Mouse (Mus musculus): ENCODE data around the gene Grin3b. TPM values are rescaled to one million over a fixed set of nuclear protein-coding genes. Genes with fewer than 3 reads are reported as not detected.

Grin3b gene
- polyA plus RNA-seq, 1 experiment from 2014 or later = 0.10 TPM

DNA sequence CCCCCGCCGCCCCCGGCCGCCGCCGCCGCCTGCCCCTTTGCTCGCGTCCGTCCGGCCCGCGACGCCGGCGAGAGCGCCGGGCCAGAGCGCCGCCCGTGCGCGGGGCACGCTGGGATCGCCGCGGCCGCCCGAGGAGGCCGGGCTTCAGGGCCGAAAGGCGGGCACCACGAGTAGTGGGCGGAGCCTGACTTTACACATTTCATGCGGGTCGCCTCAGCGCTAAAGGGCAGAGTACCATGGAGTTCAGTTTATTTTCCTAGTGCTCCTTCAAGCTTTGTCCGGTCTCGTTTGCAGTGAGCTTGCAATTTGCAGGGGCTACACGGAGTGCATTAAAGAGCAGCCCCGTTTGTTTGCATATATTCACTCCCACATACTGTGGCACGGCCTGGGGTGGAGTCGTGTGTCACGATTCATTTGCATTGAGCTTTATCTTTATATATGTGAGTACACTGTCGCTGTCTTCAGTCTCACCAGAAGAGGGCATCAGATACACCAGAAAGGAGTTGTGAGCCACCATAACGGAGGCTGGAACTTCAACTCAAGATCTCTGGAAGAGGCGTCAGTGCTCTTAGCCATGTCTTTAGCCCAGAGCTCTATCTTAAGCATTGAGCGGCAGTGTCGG, 13.8 kb downstream of the Grin3b start, which contains the start of gene Tmem259:
TSS of gene Tmem259 (minus strand) at position 136 of the 622 bp plus-strand sequence.
- peak within 1 kb of the TSS; percentile 99 for H3K27ac ChIP-seq
- peak within 1 kb of the TSS; percentile 89 for H3K4me3 ChIP-seq (replicated peaks)
- peak; percentile 70 for ATAC-seq (ENCODE audit: low read depth)
- peak within 1 kb of the TSS; percentile 95 for H3K9ac ChIP-seq
- H3K4me1 ChIP-seq (replicated peaks) = peaks cover 72% of the 10 kb centered on the region
- WGBS (ENCODE audit: insufficient replicate concordance) = under 1% methylated on average over 42 of the region's 49 CpGs
- peaks cover 22% of the 10 kb centered on the region for H3K27me3 ChIP-seq
- H3K36me3 ChIP-seq = peaks cover 20% of the 10 kb centered on the region
- no peaks in the 10 kb centered on the region for H3K9me3 ChIP-seq (replicated peaks)
- H3K4me2 ChIP-seq = peak within 1 kb of the TSS; percentile 94
- DNase-seq = peak; percentile 86

DNA sequence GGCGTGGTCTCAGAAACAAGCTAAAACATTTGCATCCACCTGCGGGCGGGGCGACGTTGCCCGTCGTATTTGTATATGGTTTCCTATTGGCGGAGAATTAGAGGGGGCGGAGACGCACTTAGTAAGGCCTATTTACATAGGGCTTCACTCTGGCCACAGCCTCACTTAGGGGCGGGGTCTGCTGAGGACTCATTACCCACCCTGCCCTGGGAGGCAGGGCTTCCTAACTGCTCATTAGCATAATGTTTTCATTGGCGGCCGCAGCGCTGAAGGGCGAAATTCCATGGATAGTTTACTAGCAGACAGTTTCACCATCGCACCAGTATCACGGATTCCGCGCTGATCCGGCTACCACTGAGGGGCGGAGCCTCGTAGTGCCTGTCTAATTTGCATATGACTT, 14.4 kb downstream of the Grin3b start:
- H3K4me1 ChIP-seq (replicated peaks) = peaks cover 78% of the 10 kb centered on the region
- peak overlapping the region; percentile 99 for H3K27ac ChIP-seq
- peak; percentile 83 for ATAC-seq (ENCODE audit: low read depth)
- H3K27me3 ChIP-seq = peaks cover 27% of the 10 kb centered on the region
- H3K4me2 ChIP-seq = peak overlapping the region; percentile 94
- H3K4me3 ChIP-seq (replicated peaks) = peak overlapping the region; percentile 89
- no peaks in the 10 kb centered on the region for H3K9me3 ChIP-seq (replicated peaks)
- under 1% methylated on average over 22 of the region's 22 CpGs for WGBS (ENCODE audit: insufficient replicate concordance)
- H3K9ac ChIP-seq = peak overlapping the region; percentile 95
- DNase-seq = peak; percentile 97
- peaks cover 14% of the 10 kb centered on the region for H3K36me3 ChIP-seq

DNA sequence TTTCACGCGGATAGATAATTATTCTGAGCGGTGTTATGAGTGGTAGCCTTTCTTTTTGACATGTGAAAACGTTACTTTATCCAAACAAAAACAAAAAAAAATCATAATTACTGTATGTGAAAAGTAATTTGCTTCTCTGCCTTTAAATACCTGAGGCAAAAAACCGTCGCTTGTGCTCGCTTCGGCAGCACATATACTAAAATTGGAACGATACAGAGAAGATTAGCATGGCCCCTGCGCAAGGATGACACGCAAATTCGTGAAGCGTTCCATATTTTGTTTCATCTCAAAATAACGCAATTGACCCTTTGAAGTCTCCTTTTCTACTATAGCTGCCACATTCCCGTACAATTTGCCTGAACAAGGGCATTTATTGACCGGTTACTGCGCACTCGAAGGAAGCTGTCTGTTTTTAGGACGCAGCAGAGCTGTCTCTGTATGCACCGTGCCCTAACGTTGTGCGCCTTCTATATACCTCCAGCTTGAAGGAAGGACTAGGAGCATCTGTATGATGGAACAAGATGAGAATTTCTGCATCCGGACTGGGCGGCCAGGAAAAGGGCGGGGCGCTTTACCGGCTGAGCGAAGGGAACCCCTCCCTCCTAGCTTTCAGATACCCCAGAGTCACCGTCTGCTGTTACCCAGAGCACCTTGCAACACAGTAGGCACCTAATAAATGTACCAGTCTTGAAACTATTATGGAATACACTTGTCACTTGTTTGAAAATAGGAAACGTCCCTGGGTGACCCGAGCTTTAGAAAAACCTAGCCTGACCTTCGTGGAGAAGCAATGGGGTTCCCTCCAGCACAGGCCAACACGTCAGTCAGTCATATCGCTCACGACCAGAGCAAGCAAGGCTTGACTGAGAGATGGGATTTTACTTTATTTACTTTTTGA, 15.1 kb downstream of the Grin3b start:
- WGBS (ENCODE audit: insufficient replicate concordance) = 2% methylated on average over 35 of the region's 35 CpGs
- peak; percentile 59 for ATAC-seq (ENCODE audit: low read depth)
- Histone ChIP-seq H3K4me2 (peak overlapping the region; percentile 94), H3K9me3 (replicated peaks) (no peaks in the 10 kb centered on the region), H3K27me3 (peaks cover 31% of the 10 kb centered on the region), H3K27ac (peak overlapping the region; percentile 99), H3K4me1 (replicated peaks) (peaks cover 77% of the 10 kb centered on the region), H3K36me3 (peaks cover 11% of the 10 kb centered on the region), H3K4me3 (replicated peaks) (peak overlapping the region; percentile 89), H3K9ac (peak overlapping the region; percentile 95)
- DNase-seq = peak; percentile 79

DNA sequence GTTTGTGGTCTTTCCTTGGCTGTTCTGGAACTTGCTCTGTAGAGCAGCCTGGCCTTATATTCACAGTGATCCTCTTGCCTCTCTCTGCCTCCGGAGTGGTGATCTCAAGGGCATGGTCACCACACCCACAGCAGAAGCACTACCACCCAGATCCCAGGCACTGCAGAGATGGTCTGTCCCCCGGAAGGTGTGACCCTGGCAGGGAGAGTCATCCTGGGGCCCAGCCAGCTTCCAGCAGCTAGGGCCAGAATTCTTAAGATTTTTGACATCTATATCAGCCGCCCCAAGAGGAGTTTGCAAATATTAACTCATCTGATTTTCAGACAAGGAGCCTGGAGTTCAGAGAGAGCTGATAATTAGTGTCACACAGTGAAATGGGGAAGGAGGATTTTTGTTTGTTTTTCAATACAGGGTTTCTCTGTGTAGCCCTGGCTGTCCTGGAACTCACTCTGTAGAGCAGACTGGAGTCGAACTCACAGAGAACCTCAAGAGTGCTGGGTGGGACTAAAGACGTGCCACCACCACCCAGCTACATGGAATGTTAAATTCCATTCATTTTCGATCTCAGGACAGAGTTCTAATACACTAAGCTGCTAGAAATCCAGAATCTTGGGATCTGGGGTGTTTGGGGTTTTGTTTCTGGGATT, 15.8 kb downstream of the Grin3b start:
- Histone ChIP-seq H3K9me3 (replicated peaks) (no peaks in the 10 kb centered on the region), H3K36me3 (peaks cover 11% of the 10 kb centered on the region), H3K4me2 (peak overlapping the region; percentile 94), H3K9ac (peak overlapping the region; percentile 95), H3K27me3 (peaks cover 34% of the 10 kb centered on the region), H3K27ac (peak overlapping the region; percentile 99), H3K4me3 (replicated peaks) (peak overlapping the region; percentile 89), H3K4me1 (replicated peaks) (peaks cover 76% of the 10 kb centered on the region)
- DNase-seq (peak; percentile 64), ATAC-seq (ENCODE audit: low read depth) (peak; percentile 57)
- 22% methylated on average over 6 of the region's 6 CpGs for WGBS (ENCODE audit: insufficient replicate concordance)

DNA sequence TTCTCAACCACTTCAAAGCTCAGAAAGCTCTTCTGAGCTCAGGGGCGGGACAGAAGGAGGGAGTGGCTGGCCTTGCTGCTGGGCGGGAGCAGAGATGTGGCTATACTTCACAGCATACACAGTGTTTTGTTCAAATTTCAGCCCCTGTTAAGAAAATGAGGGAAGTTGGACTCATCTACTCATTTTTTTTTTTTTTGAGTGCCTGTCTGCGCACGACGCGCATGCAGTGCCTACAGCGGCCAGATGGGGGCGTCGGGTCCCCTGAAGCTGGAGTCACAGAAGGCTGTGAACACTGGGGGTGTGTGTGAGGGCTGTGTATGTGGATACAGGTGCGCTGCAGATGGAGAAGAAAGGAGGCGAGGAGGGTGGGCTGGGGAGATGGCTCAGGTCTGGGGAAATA, 16.4 kb downstream of the Grin3b start:
- peak overlapping the region; percentile 89 for H3K4me3 ChIP-seq (replicated peaks)
- H3K9ac ChIP-seq = peak overlapping the region; percentile 95
- 1% methylated on average over 11 of the region's 11 CpGs for WGBS (ENCODE audit: insufficient replicate concordance)
- H3K9me3 ChIP-seq (replicated peaks) = peaks cover 5% of the 10 kb centered on the region; the same call in 1 of the 2 replicates
- peak; percentile 77 for DNase-seq
- H3K27ac ChIP-seq = peak overlapping the region; percentile 99
- ATAC-seq (ENCODE audit: low read depth) = no peak
- peaks cover 70% of the 10 kb centered on the region for H3K4me1 ChIP-seq (replicated peaks)
- peaks cover 34% of the 10 kb centered on the region for H3K27me3 ChIP-seq
- peaks cover 12% of the 10 kb centered on the region for H3K36me3 ChIP-seq
- H3K4me2 ChIP-seq = peak overlapping the region; percentile 94

DNA sequence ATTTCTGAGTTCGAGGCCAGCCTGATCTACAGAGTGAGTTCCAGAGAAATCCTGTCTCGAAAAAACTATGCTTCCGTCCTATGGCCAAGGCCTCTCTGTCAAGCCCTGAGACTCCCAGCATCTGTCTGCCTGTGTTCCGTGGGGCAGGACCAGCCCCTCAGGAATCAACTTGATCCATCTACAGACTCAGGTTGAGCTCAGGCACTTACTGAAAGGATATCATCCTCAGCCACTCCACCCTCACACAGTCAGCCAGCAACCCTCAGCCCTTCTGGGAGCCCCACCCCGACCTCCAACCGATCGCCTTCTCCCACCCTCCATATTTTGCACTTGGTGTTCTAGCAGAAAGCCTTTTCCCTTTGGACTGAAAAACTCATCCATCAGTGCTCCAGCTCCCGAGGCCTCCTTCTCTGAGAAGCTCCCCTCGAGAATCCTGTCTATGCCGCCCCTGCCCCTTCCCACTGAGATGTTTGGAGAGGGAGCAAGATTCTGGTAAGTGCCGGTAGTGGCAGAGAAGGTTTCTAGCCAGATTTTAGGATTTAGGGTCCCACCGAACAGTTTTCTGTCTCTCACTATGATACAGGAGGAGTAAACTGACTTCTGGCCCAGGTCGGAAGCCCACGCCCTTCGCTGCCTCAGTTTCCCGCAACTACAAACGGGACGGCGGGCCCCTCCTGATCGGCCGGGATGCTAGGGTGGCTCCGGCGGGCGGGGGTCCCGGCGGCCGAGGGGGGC, 17.4 kb downstream of the Grin3b start:
- DNase-seq (no peak), ATAC-seq (ENCODE audit: low read depth) (no peak)
- Histone ChIP-seq H3K4me3 (replicated peaks) (peak overlapping the region; percentile 89), H3K27ac (peak overlapping the region; percentile 99), H3K27me3 (peaks cover 34% of the 10 kb centered on the region), H3K9ac (peak overlapping the region; percentile 73), H3K36me3 (peaks cover 21% of the 10 kb centered on the region), H3K9me3 (replicated peaks) (peaks cover 8% of the 10 kb centered on the region; the same call in 1 of the 2 replicates), H3K4me2 (peak overlapping the region; percentile 94), H3K4me1 (replicated peaks) (peaks cover 62% of the 10 kb centered on the region)
- 15% methylated on average over 27 of the region's 27 CpGs for WGBS (ENCODE audit: insufficient replicate concordance)

DNA sequence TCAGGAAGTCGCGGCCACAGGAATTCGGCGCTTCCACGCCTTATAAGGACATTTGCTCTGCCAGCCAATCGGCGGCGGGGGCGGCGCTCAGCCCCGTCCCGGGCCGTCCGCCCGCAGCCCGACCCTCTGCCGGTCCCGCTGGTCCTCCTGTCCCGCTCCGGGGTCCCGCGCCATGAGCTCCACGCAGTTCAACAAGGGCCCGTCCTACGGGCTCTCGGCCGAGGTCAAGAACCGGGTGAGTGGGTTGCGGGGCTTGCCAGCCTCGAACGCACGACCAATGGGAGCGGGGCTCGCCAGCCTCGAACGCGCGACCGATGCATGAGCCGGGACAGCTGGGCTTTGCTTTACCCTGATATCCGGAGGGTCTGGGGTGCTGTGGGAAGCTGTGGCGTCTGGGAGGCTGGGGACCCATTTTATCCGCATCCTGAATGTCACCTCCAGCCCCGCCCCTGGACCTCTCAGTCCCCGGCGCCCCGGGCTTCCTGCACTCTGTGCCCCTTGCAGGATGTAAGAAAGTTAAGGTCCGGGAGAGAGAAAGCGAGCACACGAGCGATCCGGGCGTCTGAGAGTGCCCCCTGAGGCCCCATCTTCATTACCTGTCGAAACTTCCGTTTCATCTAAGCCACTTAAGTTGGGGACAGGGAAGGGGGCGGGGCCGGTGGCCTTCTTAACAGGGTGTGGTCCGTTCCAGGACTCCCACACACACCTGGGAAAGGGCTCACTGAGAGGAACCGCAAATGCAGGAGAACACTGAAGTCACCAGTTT, 18.2 kb downstream of the Grin3b start, which contains the start of gene Cnn2:
TSS of gene Cnn2 (plus strand) at position 79 of the 766 bp plus-strand sequence.
- Histone ChIP-seq H3K4me3 (replicated peaks) (peak within 1 kb of the TSS; percentile 89), H3K9ac (peak within 1 kb of the TSS; percentile 73), H3K4me2 (peak within 1 kb of the TSS; percentile 94), H3K27ac (peak within 1 kb of the TSS; percentile 99), H3K9me3 (replicated peaks) (peaks cover 8% of the 10 kb centered on the region; the same call in 1 of the 2 replicates), H3K4me1 (replicated peaks) (peaks cover 60% of the 10 kb centered on the region), H3K27me3 (peaks cover 34% of the 10 kb centered on the region), H3K36me3 (peaks cover 29% of the 10 kb centered on the region)
- under 1% methylated on average over 59 of the region's 59 CpGs for WGBS (ENCODE audit: insufficient replicate concordance)
- no peak for ATAC-seq (ENCODE audit: low read depth)
- no peak for DNase-seq

DNA sequence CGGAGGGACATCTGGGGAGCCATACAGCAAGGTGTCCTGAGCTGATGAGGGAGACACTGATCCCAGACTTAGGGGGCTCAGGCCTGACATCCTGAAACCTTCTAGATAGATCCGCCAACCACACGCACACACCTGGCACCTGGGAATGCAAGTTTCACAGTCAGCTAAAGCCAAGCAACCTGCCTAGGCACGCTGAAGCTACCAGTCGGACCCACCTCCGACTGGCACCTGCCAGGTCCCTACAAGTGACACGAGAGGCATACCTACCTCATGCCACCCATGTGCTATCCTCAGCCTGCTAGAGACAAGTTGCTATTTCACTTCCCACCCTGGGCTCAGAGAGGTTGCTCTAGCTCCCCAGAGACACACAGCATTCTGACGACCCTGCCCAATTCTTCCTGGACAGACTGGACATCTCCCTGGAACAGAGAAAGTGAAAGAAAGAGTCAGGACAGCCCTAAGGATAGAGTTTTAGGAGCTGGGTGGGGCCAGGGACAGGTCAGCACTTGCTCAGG, 18.8 kb downstream of the Grin3b start:
- H3K4me2 ChIP-seq = peak overlapping the region; percentile 94
- peaks cover 34% of the 10 kb centered on the region for H3K36me3 ChIP-seq
- WGBS (ENCODE audit: insufficient replicate concordance) = 37% methylated on average over 8 of the region's 8 CpGs
- ATAC-seq (ENCODE audit: low read depth) = no peak
- H3K4me1 ChIP-seq (replicated peaks) = peaks cover 65% of the 10 kb centered on the region
- peak overlapping the region; percentile 89 for H3K4me3 ChIP-seq (replicated peaks)
- peaks cover 34% of the 10 kb centered on the region for H3K27me3 ChIP-seq
- 0 out of 2 replicates have a peak overlapping the region, but pooled peaks have one; percentile 38 for H3K27ac ChIP-seq
- DNase-seq = no peak
- H3K9me3 ChIP-seq (replicated peaks) = peaks cover 8% of the 10 kb centered on the region; the same call in 1 of the 2 replicates
- peak overlapping the region; percentile 73 for H3K9ac ChIP-seq

DNA sequence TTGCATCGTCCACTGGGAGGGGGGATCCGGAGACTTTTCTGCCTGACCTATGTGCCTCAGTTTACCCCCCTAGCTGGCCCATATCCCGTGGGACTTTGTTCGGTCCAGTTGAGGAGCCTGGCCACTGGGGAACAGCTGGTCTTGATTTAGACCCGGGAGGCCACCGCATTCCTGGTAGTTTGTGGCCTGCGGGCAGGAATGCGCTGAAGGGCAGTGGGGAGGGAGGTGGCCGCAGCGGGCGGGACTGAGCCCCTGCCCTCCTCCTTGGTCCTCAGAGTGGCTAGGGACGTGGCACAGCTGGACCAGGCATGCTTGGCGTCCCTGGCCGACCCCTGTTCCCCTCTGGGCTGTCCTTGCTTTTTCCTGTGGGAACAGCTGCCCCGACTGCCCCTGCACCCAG, 19.4 kb downstream of the Grin3b start:
- no peak for ATAC-seq (ENCODE audit: low read depth)
- no peak for DNase-seq
- WGBS (ENCODE audit: insufficient replicate concordance) = 53% methylated on average over 15 of the region's 15 CpGs
- 0 out of 2 replicates have a peak overlapping the region, but pooled peaks have one; percentile 18 for H3K27ac ChIP-seq
- peak overlapping the region; percentile 73; the same call in 1 of the 2 replicates for H3K9ac ChIP-seq
- H3K4me3 ChIP-seq (replicated peaks) = peak overlapping the region; percentile 89
- peaks cover 35% of the 10 kb centered on the region for H3K36me3 ChIP-seq
- H3K27me3 ChIP-seq = peaks cover 34% of the 10 kb centered on the region
- H3K4me2 ChIP-seq = peak overlapping the region; percentile 94
- H3K4me1 ChIP-seq (replicated peaks) = peaks cover 70% of the 10 kb centered on the region
- peaks cover 8% of the 10 kb centered on the region; the same call in 1 of the 2 replicates for H3K9me3 ChIP-seq (replicated peaks)

Measured in liver, embryonic 13.5 days (tissue).